Mouse (Mus musculus) lung, adult 2 months (tissue): ENCODE data around the gene Polg.

Experiments
- CTCF ChIP-seq: fragments of 200-500 bp; IDR thresholded peaks from 2 replicates; pipeline ENCODE4 v1.5.1; 2011; ENCODE audit warnings: mild to moderate bottlenecking, low read length, control low read depth; ENCODE audit not compliant: insufficient read depth
- POLR2A ChIP-seq: fragments of 200-500 bp; IDR thresholded peaks from 2 replicates; pipeline ENCODE4 v1.6.1; 2011; ENCODE audit warnings: low read depth, mild to moderate bottlenecking, control low read depth, low read length, borderline replicate concordance; ENCODE audit errors: extremely low read depth

DNA sequence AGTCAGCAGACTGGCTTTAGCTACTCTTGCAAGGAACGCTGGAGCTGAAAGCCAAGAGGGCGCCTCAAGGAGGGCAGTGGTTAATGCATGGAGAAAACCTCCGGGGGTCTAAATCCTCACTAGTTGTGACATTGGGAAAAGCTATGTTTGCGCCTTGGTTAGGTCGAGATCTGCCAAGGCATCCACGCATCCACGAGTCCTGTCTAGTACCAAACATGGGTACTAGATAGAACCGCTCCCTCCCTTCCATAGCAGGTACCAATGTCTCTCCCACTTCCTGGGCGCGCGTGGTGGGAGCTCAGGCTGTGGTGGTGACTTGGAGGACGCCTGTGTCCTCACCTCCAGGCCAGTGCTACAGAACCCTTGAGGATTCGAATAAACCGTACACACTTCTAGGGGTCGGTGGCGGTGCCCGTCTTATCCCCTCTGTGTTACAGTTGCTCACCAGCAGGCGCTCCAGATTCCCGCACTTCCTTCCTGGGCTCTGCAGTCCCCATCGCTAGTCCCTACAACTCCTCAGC lies 48.3 kb upstream of the Polg start:
- no peak for TF ChIP-seq CTCF
- TF ChIP-seq POLR2A, result no peak
